Mouse (Mus musculus): ENCODE measurements around the gene Vpreb3. TPM values are rescaled to one million over a fixed set of nuclear protein-coding genes. Genes with fewer than 3 reads are reported as not detected.

Gene Vpreb3
- not detected for total RNA-seq (2022)

DNA sequence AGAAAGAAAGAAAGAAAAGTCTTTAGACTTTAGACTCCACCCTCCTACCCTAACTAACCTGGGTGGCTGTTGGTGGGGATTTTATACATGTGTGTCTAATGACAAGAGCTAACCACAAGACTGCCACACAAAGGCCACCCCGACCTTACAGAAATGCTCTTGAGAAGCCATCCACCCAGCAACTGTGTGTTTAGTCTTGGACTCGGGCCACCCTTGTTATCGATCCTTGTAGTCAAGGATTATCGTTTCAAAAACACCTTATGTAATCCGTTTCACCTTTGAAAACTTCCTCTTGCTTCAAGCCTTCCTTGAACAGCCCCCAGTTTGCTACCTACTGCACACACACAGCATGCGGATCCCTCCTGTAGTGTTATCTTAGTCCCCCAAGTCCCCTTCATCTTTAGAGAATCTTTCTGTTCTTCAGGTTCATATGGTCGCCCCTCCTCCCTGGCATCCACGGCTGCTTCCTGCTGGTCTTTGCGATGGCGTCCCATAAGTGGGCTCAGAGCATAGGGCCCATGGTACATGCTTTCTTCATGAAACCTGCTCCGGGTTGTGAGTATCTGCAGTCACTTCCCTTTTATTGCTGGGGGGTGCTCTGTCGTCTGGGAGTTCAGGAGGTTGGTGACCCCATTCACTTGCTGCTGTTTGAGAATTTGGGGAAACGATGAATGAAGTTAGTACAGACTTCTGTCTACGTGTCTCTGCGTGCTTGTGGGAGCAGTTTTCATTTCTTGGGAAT lies at the start of gene Vpreb3:
Gene Vpreb3, plus strand, starts transcription at position 322 of the 742 bp plus-strand sequence.
- no peak for DNase-seq (ENCODE audit: low spot score)

GRCm38 (mm10) chr10:75893089-75893750 lies 49.6 kb upstream of the Vpreb3 start, which contains the start of gene Derl3:
TSS of gene Derl3 (plus strand) at chr10:75893413.
- peak; percentile 82 for DNase-seq (ENCODE audit: low spot score)

GRCm38 (mm10) chr10:75894601-75895000 lies 48.3 kb upstream of the Vpreb3 start:
- DNase-seq (ENCODE audit: low spot score), result no peak

DNA sequence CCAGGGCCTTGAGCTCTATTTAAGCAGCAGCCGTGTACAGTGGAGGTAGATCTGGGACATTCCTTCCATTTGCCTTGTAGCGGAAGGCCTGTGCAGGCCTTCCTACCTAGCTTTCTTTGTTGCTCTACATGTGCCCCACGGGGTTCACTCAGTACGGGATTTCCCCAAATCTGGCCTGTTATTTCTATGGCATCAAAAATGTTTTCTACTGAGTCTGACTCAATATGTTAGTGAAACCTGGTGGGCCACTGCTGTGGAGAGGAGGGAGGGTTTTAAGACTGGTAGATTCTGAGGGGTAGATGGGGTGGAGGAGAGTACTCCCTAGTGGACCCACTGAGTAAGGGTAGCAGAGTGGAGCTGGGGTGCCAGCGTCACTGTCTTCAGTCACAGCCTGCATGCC lies 47.1 kb upstream of the Vpreb3 start:
- no peak for DNase-seq (ENCODE audit: low spot score)

DNA sequence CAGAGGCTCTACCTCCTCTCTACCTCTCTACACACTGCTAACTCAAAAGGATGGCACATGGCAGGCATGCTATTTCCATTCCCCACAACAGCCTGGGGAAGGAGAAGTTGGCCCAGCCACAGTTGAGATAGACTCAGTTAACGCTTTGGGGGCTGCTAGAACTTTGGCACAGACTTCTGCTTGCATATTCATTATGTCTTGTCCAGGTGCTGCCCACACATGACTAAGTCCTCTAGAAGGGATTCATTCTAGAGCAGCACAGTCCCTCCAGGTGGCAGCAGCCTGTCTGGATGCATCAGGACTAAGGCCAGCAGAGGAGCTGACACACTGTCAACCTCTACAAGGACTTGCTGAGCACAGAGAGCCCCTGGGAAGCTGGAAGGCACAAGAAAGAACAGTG lies 46.6 kb upstream of the Vpreb3 start:
- DNase-seq (ENCODE audit: low spot score), result no peak

- peak; percentile 55 for DNase-seq (ENCODE audit: low spot score)
These were observed 45.5 kb upstream of the Vpreb3 start for GRCm38 (mm10) chr10:75897373-75897772.

- no peak for DNase-seq (ENCODE audit: low spot score)
These were observed 44.8 kb upstream of the Vpreb3 start for GRCm38 (mm10) chr10:75898039-75898564.

- peak; percentile 76 for DNase-seq (ENCODE audit: low spot score)
These were observed 44.0 kb upstream of the Vpreb3 start for GRCm38 (mm10) chr10:75898846-75899245.

DNA sequence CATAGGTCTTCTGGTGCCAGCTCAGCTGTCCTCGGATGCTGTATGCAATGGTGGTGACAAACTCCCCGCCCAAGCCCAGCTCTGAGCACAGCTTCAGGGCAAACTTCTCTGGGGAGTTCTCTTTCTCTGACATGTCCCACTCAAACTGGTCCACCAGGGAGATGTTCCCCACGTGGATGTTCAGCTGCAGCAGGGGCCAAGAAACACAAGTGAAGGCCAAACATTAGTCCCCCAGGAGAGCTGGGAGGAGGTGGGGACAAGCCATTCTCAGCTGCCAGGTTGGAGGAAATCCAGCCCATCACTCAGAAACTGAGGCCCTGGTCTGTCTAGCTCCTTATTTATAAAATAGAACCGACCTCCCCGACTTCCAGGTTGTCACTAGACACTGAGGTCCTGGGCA lies 38.5 kb upstream of the Vpreb3 start:
- no peak for DNase-seq (ENCODE audit: low spot score)

GRCm38 (mm10) chr10:75906882-75907281 lies 36.0 kb upstream of the Vpreb3 start:
- no peak for DNase-seq (ENCODE audit: low spot score)

GRCm38 (mm10) chr10:75910698-75911097 lies 32.2 kb upstream of the Vpreb3 start:
- no peak for DNase-seq (ENCODE audit: low spot score)

GRCm38 (mm10) chr10:75913013-75913589 lies 29.8 kb upstream of the Vpreb3 start:
- no peak for DNase-seq (ENCODE audit: low spot score)

DNA sequence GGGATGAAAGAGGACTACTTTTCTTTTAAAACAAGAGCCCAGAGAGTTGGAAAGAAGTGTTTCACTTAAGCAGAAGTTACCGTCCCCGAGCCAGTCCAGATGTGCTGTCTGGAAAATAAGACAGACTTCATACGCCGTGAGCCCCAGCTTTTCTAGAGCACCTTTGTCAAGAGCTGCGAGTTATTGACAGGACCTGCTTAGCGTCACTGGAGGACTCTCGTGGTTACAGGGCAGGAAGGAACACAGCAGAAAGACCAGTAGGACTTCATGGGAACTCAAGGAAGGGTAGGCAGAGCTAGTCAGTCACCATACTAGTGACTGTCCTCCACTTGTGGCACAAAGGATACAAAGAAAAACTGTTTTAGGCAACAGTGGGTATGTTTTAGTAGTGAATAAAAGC lies 27.3 kb upstream of the Vpreb3 start:
- no peak for DNase-seq (ENCODE audit: low spot score)

DNA sequence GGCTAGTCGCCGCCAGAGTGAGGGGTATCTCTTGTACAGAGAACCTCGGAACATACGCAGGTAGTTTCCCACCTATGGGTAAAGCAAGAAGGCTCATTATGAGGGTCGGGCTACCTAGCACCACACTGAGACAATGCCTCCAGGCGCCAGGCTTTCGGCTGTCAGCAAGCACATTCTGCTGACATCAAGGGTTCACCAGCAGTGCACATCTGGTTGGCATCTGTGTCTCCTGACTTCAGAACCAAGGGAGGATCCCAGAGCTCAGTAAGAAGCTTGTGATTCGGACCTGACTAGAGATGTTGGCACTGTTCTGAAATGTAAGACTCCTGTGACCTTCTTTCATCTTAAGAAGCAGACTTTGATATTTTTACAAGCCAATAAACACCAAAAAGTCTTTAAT lies 26.0 kb upstream of the Vpreb3 start:
- DNase-seq (ENCODE audit: low spot score), result no peak

GRCm38 (mm10) chr10:75919026-75919425 lies 23.8 kb upstream of the Vpreb3 start:
- DNase-seq (ENCODE audit: low spot score), result no peak

- peak; percentile 96 for DNase-seq (ENCODE audit: low spot score)
These were observed 21.7 kb upstream of the Vpreb3 start, which contains the start of gene Smarcb1 for GRCm38 (mm10) chr10:75921026-75921725. TSS of gene Smarcb1 (minus strand) at chr10:75921617.

- DNase-seq (ENCODE audit: low spot score), result no peak
These were observed 20.9 kb upstream of the Vpreb3 start for GRCm38 (mm10) chr10:75921726-75922560.

GRCm38 (mm10) chr10:75924324-75924723 lies 18.5 kb upstream of the Vpreb3 start:
- DNase-seq (ENCODE audit: low spot score), result no peak

GRCm38 (mm10) chr10:75926396-75926795 lies 16.5 kb upstream of the Vpreb3 start:
- no peak for DNase-seq (ENCODE audit: low spot score)

DNA sequence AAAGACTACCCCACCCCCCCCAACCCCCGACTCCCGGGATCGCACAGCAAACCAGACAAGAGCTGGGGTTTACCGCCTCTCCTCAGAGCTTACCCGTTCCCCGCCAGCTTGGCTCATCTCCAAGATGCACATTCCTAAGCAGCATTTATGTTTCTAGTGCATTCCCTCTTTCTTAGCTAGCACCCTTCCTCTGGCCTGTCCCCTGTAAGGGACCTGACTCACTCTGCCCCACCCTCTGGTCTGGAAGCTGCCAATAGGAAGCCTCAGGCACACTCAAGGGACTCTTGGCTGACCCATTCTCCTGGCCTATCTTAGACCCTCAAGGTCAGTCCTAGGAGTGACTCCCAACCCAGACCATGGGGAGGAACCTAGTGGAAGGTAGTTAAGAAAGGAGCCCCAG lies 12.6 kb upstream of the Vpreb3 start:
- no peak for DNase-seq (ENCODE audit: low spot score)

DNA sequence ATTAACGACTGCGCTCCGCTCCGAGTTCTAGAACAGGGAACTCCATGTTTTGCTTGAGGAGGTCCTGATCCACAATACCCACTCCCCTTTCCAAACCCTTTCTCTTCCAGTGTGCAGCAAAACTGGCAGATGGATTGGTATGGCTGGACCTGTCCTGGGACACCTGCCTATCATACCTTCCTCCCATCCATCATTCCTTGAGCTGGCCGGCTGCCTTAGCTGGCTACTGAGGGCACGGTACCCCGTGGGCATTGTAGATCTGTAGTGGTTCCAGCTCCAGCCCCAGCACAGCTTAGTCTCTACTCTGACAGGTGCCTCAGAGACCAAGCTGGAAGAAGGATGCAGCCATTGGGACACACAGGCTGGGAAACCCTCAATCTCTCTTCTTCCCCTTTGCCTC lies 11.5 kb upstream of the Vpreb3 start:
- no peak for DNase-seq (ENCODE audit: low spot score)

Measured in heart, adult 8-10 months (tissue).